Mouse (Mus musculus) gastrocnemius, postnatal 14 days (tissue): ENCODE measurements at regions not wholly inside any gene's neighbourhood (a gene's known extent, or its start where the extent isn't known, plus 50 kb on each side); places are given as distances from the start of the nearest gene placed in this dataset.

Experiments
- DNase-seq: peaks from one replicate; pipeline ENCODE4 v3.0.0; 2021; ENCODE audit warnings: mixed read lengths
- intact Hi-C: fragments of 180-260 bp; cut with DNase I; formaldehyde crosslinking; loops from one replicate; pipeline ENCODE4 v1.15.1; 2025; ENCODE audit warnings: low total_unique reads

- intact Hi-C loops = no loop called here
- no peak for DNase-seq
Observed at GRCm38 (mm10) chr4:89458628-89459345, 147.9 kb upstream of the Cdkn2b start.

GRCm38 (mm10) chr4:89457861-89458260, 147.0 kb upstream of the Cdkn2b start:
- intact Hi-C loops = no loop called here
- no peak for DNase-seq

- DNase-seq = no peak
- intact Hi-C loops = no loop called here
Observed at GRCm38 (mm10) chr4:89454926-89455325, 144.1 kb upstream of the Cdkn2b start.

GRCm38 (mm10) chr4:89453051-89453450, 142.2 kb upstream of the Cdkn2b start:
- DNase-seq = no peak
- intact Hi-C loops = no loop called here

- intact Hi-C loops = no loop called here
- no peak for DNase-seq
Observed at GRCm38 (mm10) chr4:89451741-89452140, 140.9 kb upstream of the Cdkn2b start.

GRCm38 (mm10) chr4:89446765-89447487, 136.1 kb upstream of the Cdkn2b start:
- DNase-seq = no peak
- intact Hi-C loops = no loop called here

GRCm38 (mm10) chr4:89446156-89446716, 135.4 kb upstream of the Cdkn2b start:
- intact Hi-C loops = no loop called here

GRCm38 (mm10) chr4:89445214-89446155, 134.6 kb upstream of the Cdkn2b start:
- no peak for DNase-seq
- intact Hi-C loops = no loop called here

More at GRCm38 (mm10) chr4:89446156-89446716, 135.4 kb upstream of the Cdkn2b start:
- DNase-seq = no peak

GRCm38 (mm10) chr4:89442526-89442925, 131.7 kb upstream of the Cdkn2b start:
- DNase-seq = no peak
- intact Hi-C loops = no loop called here

GRCm38 (mm10) chr4:89440821-89441220, 130.0 kb upstream of the Cdkn2b start:
- intact Hi-C loops = no loop called here
- no peak for DNase-seq

GRCm38 (mm10) chr4:89440326-89440725, 129.5 kb upstream of the Cdkn2b start:
- intact Hi-C loops = no loop called here
- DNase-seq = no peak

- no peak for DNase-seq
- intact Hi-C loops = no loop called here
Observed at GRCm38 (mm10) chr4:89438665-89439064, 127.8 kb upstream of the Cdkn2b start.

GRCm38 (mm10) chr4:89436764-89437163, 125.9 kb upstream of the Cdkn2b start:
- intact Hi-C loops = no loop called here

GRCm38 (mm10) chr4:89434152-89434551, 123.3 kb upstream of the Cdkn2b start:
- no peak for DNase-seq
- intact Hi-C loops = no loop called here

More at GRCm38 (mm10) chr4:89436764-89437163, 125.9 kb upstream of the Cdkn2b start:
- no peak for DNase-seq

GRCm38 (mm10) chr4:89433528-89433927, 122.7 kb upstream of the Cdkn2b start:
- intact Hi-C loops = no loop called here

GRCm38 (mm10) chr4:89431520-89431919, 120.7 kb upstream of the Cdkn2b start:
- intact Hi-C loops = no loop called here
- DNase-seq = no peak

More at GRCm38 (mm10) chr4:89433528-89433927, 122.7 kb upstream of the Cdkn2b start:
- DNase-seq = no peak

GRCm38 (mm10) chr4:89428465-89428864, 117.6 kb upstream of the Cdkn2b start:
- DNase-seq = no peak
- intact Hi-C loops = no loop called here

- intact Hi-C loops = no loop called here
- peak; percentile 11 for DNase-seq
Observed at GRCm38 (mm10) chr4:89427345-89428293, 116.8 kb upstream of the Cdkn2b start.

GRCm38 (mm10) chr4:89425916-89426315, 115.1 kb upstream of the Cdkn2b start:
- no peak for DNase-seq
- intact Hi-C loops = no loop called here
